Mouse (Mus musculus) small intestine, adult 2 months (tissue): Measurements from ENCODE around the gene 1700014D04Rik.

Experiments
- CTCF ChIP-seq: fragments of 200-500 bp; IDR thresholded peaks from 2 replicates; pipeline ENCODE4 v1.5.1; 2012; ENCODE audit warnings: low read depth, mild to moderate bottlenecking, control low read depth, inconsistent platforms, low read length, moderate library complexity, mixed read lengths; ENCODE audit not compliant: insufficient replicate concordance, insufficient read length; ENCODE audit errors: extremely low read depth
- POLR2A ChIP-seq: fragments of 200-500 bp; IDR thresholded peaks from 2 replicates; pipeline ENCODE4 v1.6.1; 2012; ENCODE audit warnings: low read depth, mild to moderate bottlenecking, control low read depth, inconsistent platforms, low read length, moderate library complexity

- TF ChIP-seq CTCF (no peak), POLR2A (no peak)
Measured at GRCm38 (mm10) chr13:59770164-59770562, 23.6 kb upstream of the 1700014D04Rik start.
